Mouse (Mus musculus): ENCODE results near the gene Adamtsl3.
"Not testable (repeated sequence)": the region's sequence is repeated elsewhere in the genome, so short reads cannot be mapped to it uniquely, and the experiment has no call there.

Gene Adamtsl3

GRCm38 (mm10) chr7:82361127-82361526 lies 25.6 kb downstream of the Adamtsl3 start:
- in situ Hi-C loops (cut with MboI) = no loop called here

GRCm38 (mm10) chr7:82364567-82364966 lies 29.1 kb downstream of the Adamtsl3 start:
- in situ Hi-C loops (cut with MboI) = no loop called here

GRCm38 (mm10) chr7:82366056-82366455 lies 30.6 kb downstream of the Adamtsl3 start:
- in situ Hi-C loops (cut with MboI) = no loop called here

- in situ Hi-C loops (cut with MboI) = no loop called here
These were observed 31.0 kb downstream of the Adamtsl3 start for GRCm38 (mm10) chr7:82366471-82366870.

- in situ Hi-C loops (cut with MboI) = no loop called here
These were observed 32.6 kb downstream of the Adamtsl3 start for GRCm38 (mm10) chr7:82368047-82368446.

- in situ Hi-C loops (cut with MboI) = no loop called here
These were observed 34.6 kb downstream of the Adamtsl3 start for GRCm38 (mm10) chr7:82370132-82370531.

- in situ Hi-C loops (cut with MboI) = no loop called here
These were observed 35.9 kb downstream of the Adamtsl3 start for GRCm38 (mm10) chr7:82371411-82371810.

GRCm38 (mm10) chr7:82378311-82378710 lies 42.8 kb downstream of the Adamtsl3 start:
- in situ Hi-C loops (cut with MboI) = no loop called here

GRCm38 (mm10) chr7:82379765-82380164 lies 44.3 kb downstream of the Adamtsl3 start:
- in situ Hi-C loops (cut with MboI) = no loop called here

- in situ Hi-C loops (cut with MboI) = no loop called here
These were observed 47.5 kb downstream of the Adamtsl3 start for GRCm38 (mm10) chr7:82382843-82383535.

GRCm38 (mm10) chr7:82383536-82383848 lies 48.0 kb downstream of the Adamtsl3 start:
- in situ Hi-C loops (cut with MboI) = no loop called here

- in situ Hi-C loops (cut with MboI) = no loop called here
These were observed 51.6 kb downstream of the Adamtsl3 start for GRCm38 (mm10) chr7:82387121-82387520.

GRCm38 (mm10) chr7:82394435-82395186 lies 59.1 kb downstream of the Adamtsl3 start:
- in situ Hi-C loops (cut with MboI) = no loop called here

GRCm38 (mm10) chr7:82395239-82395638 lies 59.7 kb downstream of the Adamtsl3 start:
- in situ Hi-C loops (cut with MboI) = no loop called here

- in situ Hi-C loops (cut with MboI) = no loop called here
These were observed 60.4 kb downstream of the Adamtsl3 start for GRCm38 (mm10) chr7:82395751-82396512.

- in situ Hi-C loops (cut with MboI) = no loop called here
These were observed 61.4 kb downstream of the Adamtsl3 start for GRCm38 (mm10) chr7:82396869-82397268.

GRCm38 (mm10) chr7:82397632-82398031 lies 62.1 kb downstream of the Adamtsl3 start:
- in situ Hi-C loops (cut with MboI) = no loop called here

- in situ Hi-C loops (cut with MboI) = no loop called here
These were observed 70.1 kb downstream of the Adamtsl3 start for GRCm38 (mm10) chr7:82405466-82406045.

- in situ Hi-C loops (cut with MboI) = no loop called here
These were observed 75.5 kb downstream of the Adamtsl3 start for GRCm38 (mm10) chr7:82410966-82411365.

GRCm38 (mm10) chr7:82416653-82417052 lies 81.2 kb downstream of the Adamtsl3 start:
- in situ Hi-C loops (cut with MboI) = no loop called here

- in situ Hi-C loops (cut with MboI) = no loop called here
These were observed 81.6 kb downstream of the Adamtsl3 start for GRCm38 (mm10) chr7:82417053-82417452.

GRCm38 (mm10) chr7:82420329-82421052 lies 85.0 kb downstream of the Adamtsl3 start:
- in situ Hi-C loops (cut with MboI) = not testable (repeated sequence)
